Mouse (Mus musculus): ENCODE results near the gene Trmt6.

The Trmt6 gene

DNA sequence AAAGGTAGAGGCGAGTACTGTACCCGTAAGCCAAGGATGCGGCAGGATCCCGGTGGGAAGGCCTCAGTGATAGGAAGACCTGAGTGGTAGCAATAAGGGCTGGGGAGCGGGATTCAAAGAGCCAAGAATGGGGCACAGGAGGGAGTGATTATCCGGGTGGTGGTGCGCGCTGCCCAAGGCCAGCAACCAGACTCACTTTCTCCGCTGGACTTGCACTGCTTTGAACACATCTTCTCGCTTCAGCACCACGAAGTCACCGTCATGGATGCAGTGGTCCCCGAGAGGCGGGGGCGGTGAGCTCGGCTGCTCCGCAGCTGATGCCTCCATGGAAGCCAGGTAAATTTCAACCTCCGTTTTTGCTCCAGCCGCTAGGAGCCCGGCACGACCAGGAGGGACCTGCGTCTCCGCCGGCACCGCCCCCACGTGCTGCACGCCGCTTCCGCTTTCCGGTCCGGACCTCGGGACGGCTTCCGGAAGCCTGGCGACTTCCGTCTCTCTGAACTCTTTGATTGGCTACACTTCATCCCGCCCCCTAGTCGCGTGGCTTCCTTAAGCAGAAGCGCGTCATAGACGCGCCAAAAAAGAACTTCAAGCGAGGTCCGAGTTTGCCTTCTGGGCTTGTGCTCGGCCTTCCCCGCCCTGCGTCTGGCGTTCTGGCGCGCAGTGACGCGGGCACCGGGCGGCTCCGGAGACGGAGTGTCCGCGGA lies at the start of gene Trmt6, which contains the start of gene Mcm8:
TSS of gene Trmt6 (minus strand) at position 448 of the 707 bp plus-strand sequence.
TSS of gene Mcm8 (plus strand) at position 534 of the 707 bp plus-strand sequence.
- in situ Hi-C loops (cut with MboI, MseI): loop anchor here (5.0 kb wide), 1 partner anchor 303 kb away; no protein-coding TSS in a partner anchor

DNA sequence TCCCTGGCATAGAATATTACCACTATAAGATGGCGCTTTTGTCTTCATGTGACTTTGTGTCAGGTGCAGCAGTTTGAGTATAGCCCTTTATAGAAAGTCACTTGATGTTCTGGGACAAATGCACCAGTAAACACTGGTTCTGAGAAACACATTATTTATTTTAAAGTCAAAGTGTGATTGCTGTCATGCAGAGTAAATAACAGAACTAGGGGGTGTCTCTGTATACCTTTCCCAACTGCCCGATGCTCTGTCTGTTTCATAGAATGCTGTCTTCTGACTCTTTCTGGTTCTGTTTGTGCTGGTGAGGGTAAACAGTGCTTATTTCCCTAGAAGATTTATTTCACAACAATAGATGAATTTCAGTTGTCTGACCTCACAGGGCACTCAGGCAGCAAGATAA lies 47.5 kb upstream of the Trmt6 start:
- in situ Hi-C loops (cut with MboI, MseI): no loop called here

DNA sequence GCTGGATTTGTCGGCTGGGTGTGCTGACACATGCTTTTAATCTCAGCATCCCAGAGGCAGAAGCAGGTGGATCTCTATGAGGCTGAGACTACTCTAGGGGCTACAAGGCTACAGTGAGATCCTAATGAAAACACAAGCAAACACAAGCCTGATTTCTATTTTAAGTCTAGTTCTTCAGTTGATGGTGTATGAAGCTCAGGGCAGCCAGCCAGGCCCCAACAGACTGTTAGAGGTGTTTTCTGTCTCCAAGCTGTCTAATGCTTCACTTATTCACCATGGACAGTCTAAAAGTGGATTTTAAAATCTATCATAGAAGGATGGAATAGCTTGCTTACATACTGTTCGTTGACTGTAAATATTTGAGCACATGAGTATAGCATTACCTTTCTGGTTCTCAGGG lies 45.6 kb upstream of the Trmt6 start:
- in situ Hi-C loops (cut with MboI, MseI): no loop called here

DNA sequence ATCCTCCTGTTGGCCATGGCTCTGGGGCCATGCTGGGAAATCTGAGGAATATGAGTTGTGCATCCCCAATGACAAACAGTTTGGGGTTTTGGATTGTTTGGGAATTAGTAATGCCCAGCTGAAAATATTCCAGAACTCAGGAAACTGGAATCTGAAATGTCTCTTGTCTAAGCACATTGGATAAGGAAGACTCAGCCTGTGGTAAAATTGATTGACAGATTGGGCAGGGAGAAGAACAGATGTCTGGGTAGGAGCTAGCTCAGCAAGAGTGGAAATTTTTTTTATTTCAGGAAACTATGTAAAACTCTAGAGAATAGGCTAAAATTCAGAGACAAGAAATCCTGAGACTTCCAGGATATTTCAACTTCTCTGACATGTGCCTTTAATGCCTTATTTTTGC lies 44.6 kb upstream of the Trmt6 start:
- in situ Hi-C loops (cut with MboI, MseI): no loop called here

DNA sequence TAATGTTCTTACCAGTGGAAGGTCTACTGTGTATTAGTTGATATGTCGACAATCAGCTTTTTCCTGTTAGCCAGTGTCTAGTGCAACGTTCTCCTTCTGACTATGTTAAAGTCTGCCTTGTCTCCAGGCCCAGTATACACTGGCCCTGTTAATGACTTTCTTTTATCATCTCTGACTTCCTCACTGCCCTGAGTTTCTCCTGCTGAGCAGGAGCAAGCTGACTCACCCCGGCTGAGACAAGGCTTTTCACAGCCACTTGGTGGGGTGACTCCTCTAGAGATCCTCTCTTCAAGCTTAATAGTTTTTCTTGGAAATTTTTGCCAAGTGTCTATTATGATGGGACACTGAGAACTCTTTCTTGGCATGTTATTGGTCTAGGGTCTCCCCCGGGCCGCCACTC lies 40.5 kb upstream of the Trmt6 start:
- in situ Hi-C loops (cut with MboI, MseI): no loop called here

DNA sequence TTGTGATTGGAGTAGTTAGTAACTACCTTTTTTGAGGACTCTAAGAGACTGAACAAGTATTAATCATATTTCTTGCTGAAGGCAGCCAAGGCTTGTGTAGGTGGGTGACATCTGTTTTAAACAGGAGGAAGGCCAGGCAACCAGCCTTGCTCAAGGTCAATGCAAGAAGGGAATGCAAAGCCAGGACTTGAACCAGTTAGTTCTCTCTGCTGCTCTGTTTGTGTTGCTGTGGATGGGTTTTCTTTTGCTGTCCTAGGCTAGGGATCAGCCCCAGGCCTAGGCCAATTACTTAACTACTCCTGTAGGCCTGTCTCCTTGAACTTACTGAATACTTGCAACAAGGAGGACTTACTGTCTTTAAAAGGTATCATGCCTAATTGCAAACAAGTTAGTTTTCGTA lies 37.2 kb upstream of the Trmt6 start:
- in situ Hi-C loops (cut with MboI, MseI): no loop called here

DNA sequence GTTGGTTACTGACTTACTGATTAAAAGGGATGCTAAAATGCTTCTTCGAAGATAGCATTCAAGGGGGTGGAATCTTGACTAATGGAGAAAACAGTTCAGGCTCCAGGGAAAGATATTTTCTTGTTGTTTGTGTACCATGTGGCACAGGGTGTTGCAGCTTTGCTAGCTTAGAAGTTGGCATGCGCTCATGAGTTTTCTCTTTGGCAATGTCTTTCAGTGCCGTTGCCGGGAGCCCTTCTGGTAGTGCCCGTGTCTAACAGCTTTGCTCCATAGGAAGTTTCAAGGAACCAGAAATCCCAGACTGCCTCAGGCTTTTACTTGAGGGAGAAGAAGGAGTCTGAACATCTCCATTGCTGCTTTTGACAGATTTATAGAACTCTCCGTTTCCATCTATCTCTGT lies 33.3 kb upstream of the Trmt6 start:
- in situ Hi-C loops (cut with MboI, MseI): no loop called here

DNA sequence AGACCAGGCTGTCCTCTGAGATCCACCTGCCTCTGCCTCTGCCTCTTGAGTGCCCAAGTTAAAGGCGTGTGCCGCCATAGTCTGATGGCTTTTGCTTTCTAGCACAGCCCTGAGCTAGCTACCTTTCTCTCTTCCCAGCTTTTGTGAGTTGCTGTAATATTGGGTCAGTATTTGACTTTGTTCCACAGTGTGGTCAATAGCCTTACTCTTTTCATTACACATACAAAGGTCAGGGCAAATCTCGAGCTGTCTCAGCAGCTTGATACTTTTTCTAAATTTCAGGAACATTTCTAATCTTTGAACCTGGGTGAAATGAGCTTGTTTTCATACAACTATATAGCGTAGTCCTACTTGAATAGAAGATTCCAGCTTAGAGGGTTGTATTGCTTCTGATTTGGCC lies 32.5 kb upstream of the Trmt6 start:
- in situ Hi-C loops (cut with MboI, MseI): no loop called here

DNA sequence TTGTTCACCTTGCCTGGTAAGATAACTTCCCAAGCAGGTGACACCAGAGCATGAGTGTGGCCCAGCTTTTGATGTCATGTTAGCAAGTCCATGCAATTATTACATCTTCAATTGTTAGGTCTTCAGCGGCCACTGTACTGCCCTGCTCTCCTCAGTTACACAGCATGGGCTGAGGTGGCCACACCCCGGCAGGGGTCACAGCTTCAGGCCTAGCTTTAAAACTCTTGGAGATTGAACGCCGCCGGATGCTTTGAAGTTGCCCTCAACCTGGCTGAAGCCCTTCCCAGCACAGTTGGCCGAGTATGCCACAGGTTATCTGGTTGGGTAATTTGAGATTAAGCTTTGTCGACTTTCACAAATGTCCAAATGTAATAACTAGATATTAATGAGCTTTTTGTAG lies 31.7 kb upstream of the Trmt6 start:
- in situ Hi-C loops (cut with MboI, MseI): no loop called here

DNA sequence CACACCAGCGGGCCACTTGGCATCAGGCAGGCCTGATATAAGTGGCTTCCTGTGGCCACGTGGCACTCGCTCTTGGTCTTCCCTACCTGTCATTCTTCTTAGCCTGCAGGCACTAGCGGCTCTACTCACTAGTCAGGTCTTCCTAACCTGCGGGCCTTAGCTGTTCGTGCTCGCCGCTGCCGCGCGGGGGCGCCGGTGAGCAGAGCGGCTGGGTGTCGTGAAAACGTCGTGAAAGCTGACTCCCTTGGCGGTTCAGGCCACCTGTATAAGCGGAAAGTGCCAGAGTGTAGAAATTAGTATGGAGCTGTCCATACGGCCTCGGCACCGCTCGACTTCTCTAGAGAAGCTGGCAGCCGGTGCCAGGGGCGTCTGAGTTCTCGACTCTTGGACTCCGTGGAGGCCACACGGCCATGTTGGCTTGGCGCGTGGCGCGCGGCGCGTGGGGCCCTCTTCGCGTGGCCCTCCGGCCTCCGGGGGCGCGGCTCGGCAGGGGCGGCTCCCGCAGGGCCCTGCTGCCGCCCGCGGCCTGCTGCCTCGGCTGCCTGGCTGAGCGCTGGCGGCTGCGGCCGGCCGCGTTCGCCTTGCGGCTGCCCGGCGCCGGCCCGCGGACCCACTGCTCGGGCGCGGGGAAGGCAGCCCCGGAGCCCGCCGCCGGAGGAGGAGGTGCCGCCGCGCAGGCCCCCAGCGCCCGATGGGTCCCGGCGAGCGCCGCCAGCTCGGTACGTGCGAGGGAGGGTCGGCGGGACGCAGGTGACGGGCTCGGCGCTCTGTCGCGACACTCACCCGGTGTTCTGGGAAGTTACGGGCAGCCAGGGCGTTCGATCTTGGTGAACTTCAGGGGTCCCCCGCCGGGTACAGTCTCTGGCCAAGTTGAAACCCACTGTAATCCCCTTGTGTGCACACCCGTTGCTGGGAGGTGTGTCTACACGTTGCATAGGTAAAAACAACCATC lies 30.8 kb upstream of the Trmt6 start, which contains the start of gene Crls1:
TSS of gene Crls1 (plus strand) at position 260 of the 952 bp plus-strand sequence.
- in situ Hi-C loops (cut with MboI, MseI): no loop called here

DNA sequence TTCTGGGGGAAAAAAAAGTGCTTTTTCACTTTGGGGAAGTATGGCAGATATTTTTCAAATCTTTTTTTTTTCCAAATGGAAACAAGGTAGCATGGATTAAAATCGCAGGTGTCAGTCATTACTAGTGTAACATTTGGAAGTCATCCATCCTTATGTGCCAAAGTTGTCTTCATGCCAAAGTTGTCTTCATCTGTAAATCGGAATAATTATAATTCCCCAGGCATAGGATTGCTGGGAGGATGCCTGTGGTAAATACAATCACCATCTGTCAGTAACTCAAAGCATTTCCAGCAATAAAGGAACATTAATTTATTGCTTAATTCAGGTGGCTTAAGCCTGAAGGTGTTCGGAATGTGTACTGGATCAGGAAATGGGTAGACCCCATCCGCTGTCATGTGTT lies 25.2 kb upstream of the Trmt6 start:
- in situ Hi-C loops (cut with MboI, MseI): no loop called here

DNA sequence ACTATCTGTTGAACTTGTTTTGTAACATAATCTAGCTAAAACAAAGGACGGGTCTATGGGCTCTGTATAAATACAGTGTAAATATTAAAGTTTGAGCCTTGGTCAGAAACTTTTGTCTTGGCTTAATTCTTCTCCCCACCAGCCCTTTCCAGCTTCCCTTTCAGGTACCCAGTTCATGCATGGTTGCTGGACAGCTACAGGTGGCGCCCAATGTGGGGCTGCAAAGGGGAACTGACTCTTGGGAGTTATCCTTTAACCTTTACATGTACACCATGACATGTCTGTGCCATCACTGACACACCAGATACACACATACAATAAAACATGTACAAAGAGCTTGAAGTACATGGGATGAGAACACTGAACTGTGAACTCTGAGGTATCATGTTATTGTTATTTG lies 12.9 kb downstream of the Trmt6 start:
- in situ Hi-C loops (cut with MboI, MseI): no loop called here

DNA sequence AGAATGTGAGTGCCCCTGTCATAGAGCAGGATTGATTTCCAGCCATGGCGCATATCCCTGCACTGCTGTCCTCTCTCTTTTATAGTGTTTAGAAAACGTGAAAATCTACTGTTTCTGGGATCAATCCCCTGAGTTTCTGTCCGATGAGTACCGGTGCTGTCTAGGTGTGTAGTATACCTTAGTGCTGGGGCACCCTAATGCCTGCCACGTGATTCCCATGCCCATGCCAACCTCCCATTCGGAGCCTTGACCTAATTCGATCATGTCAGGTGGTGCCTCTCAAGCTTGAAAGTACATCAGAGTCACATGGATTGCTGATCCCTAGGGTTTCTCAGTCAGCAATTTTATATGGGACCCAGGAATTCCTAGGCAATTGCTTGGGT lies 21.7 kb downstream of the Trmt6 start:
- in situ Hi-C loops (cut with MboI, MseI): no loop called here

DNA sequence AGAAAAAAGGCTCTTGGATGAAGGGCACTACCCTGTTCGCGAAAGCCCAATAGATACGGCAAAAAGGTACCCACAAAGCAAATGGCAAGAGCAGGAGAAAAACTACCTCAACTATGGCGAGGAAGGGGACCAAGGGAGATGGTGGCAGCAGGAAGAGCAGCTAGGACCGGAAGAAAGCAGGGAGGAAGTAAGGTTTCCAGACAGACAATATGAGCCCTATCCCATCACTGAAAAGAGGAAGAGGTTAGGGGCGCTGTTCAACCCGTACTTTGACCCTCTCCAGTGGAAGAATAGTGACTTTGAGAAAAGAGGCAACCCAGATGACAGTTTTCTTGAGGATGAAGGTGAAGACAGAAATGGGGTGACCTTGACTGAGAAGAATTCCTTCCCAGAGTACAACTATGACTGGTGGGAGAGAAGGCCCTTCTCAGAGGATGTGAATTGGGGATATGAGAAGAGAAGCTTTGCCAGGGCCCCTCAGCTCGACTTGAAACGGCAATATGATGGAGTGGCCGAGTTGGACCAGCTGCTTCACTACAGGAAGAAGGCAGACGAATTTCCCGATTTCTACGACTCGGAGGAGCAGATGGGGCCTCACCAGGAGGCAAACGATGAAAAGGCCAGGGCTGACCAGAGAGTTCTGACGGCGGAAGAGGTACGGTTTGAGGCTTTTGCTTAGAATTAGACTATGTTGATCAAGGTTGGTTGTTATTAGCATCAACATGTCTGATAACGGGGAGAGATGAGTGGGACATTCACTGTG lies 22.2 kb downstream of the Trmt6 start:
- in situ Hi-C loops (cut with MboI, MseI): no loop called here

DNA sequence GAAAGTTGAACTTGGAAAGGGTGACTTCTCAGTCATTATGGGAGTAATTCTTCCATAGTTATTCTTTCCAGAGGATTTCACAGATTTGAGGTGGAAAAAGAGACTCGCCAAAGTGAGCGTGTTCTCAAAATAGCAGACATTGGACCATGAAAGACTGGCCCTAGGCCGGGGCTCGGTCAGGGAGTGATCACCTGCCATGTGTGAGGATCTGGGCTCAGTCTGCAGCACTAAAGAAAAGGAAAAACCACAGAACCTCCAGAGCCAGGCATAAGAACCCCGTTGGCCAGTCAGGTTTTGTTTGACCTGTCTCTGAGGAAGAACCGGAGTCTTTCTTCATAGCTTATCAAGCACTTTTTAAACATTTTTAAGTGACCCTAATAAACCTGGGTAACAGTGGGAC lies 31.8 kb downstream of the Trmt6 start:
- in situ Hi-C loops (cut with MboI, MseI): no loop called here

DNA sequence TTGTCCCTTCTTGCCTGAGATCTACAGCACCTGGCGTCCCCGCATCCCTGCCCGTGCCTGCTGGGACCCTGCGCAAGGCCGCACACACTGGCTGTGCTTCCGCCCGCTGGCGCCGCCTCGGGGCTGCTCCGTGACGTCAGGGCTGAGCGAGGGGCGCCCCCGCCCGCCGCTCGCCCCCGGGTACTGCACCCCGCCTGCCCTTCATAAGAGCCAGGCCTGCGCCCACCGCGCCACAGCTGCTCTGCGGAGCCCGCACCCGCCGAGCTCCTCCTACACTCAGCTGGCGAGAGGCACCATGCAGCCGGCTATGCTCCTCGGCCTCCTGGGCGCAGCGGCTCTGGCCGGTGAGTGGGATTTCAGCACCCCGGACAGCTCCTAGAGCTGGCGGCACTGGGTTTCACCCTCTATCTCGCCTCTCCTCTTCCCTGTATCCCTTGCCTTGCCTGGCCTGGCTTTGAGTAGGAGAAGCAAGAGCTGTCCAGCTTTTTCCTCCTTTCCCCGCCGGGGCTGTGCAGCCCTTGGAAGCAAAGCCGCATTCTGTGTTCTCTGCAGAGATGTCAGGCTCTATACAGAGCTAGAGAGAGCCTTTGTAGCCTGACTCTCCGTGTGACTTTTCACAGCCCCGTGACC lies 34.3 kb downstream of the Trmt6 start:
- in situ Hi-C loops (cut with MboI, MseI): no loop called here

DNA sequence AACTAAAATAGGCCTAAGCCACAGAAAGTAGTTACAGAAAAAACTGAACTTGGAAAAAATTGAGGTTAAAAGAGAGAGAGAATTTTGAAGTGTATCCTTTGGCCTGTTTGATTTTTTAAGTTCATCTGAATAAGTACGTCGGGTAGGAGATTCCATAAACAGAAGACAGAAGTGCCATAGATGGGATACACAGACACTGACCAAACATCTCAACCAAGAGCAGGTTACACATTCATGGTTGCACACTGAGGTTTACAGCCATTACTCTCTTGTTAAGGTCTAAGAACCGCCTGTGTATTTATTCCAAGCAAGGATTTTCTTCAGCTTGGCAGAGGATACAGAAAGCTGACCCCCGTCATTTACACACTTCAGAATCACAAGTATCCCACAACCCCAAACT lies 34.9 kb downstream of the Trmt6 start, which contains the start of gene Chgb:
TSS of gene Chgb (plus strand) at position 301 of the 400 bp plus-strand sequence.
- in situ Hi-C loops (cut with MboI, MseI): no loop called here

DNA sequence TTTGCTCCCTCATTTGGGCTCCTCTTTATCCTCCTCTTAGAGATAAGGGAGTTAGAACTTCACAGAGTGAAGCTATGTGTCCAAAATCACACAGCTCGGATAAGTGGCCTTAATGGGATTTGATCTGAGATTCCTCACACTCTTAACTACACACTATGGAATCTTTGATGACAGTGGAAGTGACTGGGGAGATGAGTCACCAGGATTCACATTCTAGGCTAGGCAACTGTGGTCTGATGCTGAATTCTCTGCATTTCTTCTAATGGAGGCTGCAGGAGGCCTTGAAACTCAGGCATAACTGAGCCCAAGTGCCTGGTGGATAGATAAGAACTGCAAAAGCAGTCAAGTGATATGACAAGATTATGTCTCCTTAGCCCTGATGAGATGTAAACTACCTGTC lies 45.0 kb downstream of the Trmt6 start:
- in situ Hi-C loops (cut with MboI, MseI): no loop called here

DNA sequence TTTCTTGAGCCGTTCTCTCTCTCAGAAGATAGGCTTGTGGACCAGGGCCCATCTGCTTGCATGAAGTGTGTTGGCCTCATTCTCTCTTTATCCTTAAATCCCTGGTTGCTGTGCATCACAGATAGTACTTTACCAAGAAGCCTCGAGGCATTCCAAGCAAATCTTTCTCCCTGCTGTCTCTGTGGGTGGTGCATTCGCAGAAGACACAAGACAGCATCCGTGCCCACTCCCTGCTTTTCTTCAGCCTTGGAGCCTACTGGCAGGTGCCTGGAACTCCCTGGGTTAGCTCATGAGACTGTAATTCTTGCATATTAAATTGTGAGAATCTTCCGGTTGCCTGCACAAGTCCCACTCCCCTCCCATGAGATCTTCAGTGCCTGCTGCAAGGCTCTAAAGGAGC lies 57.9 kb downstream of the Trmt6 start:
- in situ Hi-C loops (cut with MboI, MseI): no loop called here

Measured in T-helper 1 cell (primary cell).